Mouse (Mus musculus) adrenal gland, postnatal 4 days (tissue): ENCODE results near the gene Olfr549. TPM values are rescaled to one million over a fixed set of nuclear protein-coding genes. Genes with fewer than 3 reads are reported as not detected.

Experiments
- DNase-seq, 2 experiments: peaks; one replicate each; pipeline ENCODE4 v3.0.0; 2021 to 2022; ENCODE audit warnings: low spot score in 2 of 2, mixed read lengths in 2 of 2
- long read RNA-seq, 2 experiments: library from polyadenylated mRNA; stranded (forward); transcript quantifications; one replicate each; pipeline ENCODE4 v2.0.0; 2021
- total RNA-seq, 2 experiments: library from RNA; stranded (reverse); gene quantifications; 2 replicates each; pipeline ENCODE4 v1.2.3; 2021

Gene Olfr549
- total RNA-seq = not detected
- long read RNA-seq, experiment 1 = 0 reads
- long read RNA-seq, experiment 2 = 0 reads

- no peak for DNase-seq
These were observed at the start of gene Olfr549 for GRCm38 (mm10) chr7:102549570-102549969. TSS of gene Olfr549 (plus strand) at chr7:102549870.

DNA sequence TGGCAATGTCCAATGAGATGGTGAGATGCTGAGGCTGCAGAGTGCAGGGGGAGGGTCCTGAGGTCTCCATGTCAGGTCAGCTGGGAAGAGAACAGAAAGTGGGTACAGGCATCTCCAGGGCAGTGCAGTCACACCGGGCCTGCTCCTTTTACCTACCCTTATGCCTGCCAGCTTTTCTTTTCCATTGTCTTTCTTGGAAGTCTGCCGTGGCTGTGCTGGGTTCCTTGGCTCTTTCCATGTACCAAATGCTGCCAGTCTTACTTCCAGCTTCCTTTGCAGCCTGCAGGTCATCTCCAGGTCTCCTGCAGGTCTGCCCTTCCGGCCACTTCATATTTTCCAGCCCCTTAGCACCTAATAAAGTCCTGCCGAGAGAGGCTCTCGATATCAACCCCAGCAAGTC, 47.7 kb upstream of the Olfr549 start:
- DNase-seq = no peak

DNA sequence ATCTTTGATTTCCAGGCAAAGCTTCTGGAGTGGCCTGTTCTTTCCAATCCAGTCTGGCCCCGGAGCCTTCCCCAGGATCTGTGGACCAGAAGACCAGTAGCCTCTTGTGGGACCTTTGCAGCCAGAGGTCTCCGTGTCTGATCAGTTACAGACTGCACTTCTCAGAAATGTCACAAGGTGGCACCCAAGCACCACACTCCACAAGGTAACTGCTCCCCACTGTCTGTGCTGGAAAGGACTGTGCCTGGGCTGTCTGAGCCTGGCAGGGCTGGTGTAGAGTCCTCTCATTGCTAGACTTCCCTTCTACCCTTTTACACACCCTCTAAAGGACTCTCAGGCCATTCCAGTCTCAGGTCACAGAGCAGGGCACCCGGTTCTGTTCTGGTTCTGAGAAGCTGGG, 42.8 kb upstream of the Olfr549 start:
- DNase-seq = peak in 1 of 2 experiments; percentile 37

GRCm38 (mm10) chr7:102508066-102508465, 41.6 kb upstream of the Olfr549 start:
- DNase-seq = no peak

GRCm38 (mm10) chr7:102508666-102509065, 41.0 kb upstream of the Olfr549 start:
- DNase-seq = no peak

- no peak for DNase-seq
These were observed 39.9 kb upstream of the Olfr549 start for GRCm38 (mm10) chr7:102509726-102510125.

DNA sequence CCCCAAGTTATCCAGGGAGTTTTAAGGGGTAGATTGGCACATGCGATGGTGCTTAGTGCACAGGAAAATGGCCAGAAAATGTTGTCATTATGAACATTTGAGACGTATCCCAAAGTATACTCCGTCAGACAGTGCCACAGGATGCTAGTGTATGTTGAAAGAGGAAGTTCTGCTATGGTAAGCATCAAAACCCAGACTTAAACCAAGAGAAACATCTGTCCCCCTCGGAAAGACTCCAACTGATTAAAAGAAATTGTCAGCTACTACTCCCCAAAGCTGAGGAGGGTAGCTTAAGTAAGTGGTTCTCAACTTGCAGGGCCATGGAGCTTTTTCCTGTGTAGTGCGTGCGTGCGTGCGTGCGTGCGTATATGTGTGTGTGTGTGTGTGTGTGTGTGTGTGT, 37.7 kb upstream of the Olfr549 start:
- no peak for DNase-seq

DNA sequence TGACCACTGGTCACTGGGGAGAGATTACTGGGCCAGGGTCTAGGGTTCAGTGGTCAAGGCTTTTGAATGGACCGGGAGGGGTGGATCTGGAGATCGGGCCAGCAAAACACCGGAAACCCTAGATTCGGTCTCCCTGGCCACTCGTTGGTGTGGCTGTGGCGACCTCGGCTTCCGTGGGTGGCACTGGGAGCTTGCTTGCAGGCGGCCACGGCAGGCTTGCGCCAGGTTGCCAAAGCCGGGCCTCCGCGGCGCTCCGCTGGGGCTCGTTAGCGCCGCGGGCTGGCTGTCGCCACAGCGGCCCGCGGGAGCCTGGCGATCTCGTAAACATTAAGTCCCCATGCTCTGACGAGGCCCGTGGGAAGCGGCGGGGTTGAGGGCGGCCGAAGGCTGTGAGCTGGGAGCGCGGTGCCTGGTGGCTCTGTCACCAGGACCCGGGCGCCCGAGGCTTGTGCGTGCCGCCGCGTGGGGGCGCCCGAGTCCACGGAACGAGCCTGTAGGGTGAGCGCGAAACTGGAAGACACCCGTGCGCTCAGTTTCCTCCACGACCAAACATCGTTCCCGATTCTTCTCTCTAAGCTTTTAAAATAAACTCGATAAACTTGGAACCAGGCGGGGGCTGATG, 36.7 kb upstream of the Olfr549 start:
- peak; percentile 78 to 82 for DNase-seq

DNA sequence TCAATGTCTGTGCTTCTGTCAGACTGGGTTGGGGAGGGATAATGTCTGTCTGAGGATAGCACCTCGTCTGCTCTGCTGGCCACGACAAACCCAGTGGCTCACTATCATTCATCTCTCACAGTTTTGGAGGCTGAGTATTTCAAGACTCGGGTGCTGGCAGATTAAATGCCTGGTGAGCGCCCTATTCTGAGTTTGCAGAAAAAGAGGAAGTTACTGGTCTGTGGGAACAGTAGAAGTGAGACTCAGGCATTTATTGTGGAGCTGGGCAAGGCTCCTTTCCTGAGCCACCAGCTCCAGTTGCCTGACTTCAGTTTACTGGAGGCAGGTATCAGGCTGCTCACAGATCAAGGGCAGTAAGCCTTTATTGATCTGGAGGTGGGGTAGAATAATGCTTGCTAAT, 35.5 kb upstream of the Olfr549 start:
- DNase-seq = no peak

- no peak for DNase-seq
These were observed 33.2 kb upstream of the Olfr549 start for GRCm38 (mm10) chr7:102516261-102517050.

DNA sequence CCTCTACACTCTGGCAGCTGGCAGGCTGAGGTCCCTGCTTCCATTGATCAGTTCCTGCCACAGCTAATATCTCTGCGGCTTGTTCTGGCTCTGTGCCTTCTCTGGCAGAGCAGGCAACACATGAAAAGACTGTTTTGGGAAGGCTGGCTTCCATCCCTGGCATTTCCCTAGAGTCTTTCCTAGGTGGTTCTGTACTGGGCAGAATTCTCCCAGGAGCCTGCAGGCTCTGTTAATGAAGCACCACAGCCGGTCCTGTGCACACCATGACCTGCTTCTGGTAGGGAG, 32.7 kb upstream of the Olfr549 start:
- no peak for DNase-seq

- no peak for DNase-seq
These were observed 20.6 kb upstream of the Olfr549 start for GRCm38 (mm10) chr7:102529052-102529451.

DNA sequence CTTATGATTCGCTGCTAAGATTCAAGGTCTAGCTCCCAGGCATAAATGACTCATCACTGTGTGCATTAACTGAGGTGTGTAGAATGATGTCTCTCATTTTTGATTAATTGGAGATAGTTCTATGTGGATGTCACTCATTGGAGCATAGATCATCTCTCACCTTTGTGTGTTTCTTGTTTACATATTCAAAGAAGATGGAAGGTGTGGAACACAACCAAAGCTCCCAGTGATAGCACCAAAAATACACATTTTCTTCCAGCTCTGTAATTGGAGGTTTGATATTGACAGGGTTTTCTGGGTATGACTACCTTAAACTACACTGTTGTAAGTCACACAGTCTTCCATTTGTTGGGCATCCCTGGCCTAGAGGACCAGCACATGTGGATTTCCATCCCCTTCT, 15.2 kb upstream of the Olfr549 start, which contains the start of gene Olfr547:
TSS of gene Olfr547 (plus strand) at position 301 of the 400 bp plus-strand sequence.
- no peak for DNase-seq

DNA sequence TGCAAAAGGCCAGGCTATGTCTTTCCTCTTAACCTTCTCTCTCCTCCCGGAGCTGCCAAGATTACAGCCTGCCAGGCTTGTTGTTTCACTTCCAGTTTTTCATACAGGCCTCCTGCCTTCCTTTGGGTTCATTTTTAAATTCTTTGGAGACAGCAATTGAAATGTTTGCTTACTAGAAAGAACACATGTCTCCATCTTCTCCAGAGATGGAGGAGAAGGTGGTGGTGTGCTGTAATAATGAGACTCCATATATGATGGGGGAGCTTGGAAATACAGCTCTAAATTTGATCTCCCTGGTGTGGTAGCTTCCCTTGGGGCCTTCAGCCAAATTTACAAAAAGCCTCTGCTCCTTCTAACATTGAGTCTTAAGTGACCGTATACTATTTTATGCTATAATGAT, 9.1 kb upstream of the Olfr549 start, which contains the start of gene Olfr548-ps1:
TSS of gene Olfr548-ps1 (plus strand) at position 301 of the 400 bp plus-strand sequence.
- DNase-seq = no peak

DNA sequence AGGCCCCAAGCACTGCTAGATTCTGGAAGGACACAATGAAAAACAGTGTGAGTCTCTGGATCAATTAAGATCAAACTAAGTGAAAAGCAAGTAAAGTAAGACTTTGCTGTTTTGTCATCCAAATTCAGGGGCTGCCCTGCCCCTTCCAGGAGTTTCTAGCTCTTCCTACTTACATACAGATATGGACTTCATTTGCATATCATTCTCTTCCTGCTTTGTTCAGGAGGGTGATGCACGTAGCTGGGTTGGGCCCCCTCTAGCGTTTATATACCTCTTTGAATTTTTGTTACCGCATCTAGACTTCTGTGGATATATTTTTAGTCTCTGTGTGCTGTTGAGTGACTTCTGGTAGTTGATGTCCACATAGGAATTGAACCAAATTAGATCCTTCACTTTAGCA, 8.4 kb upstream of the Olfr549 start:
- no peak for DNase-seq

- no peak for DNase-seq
These were observed 3.6 kb downstream of the Olfr549 start for GRCm38 (mm10) chr7:102553279-102553678.

DNA sequence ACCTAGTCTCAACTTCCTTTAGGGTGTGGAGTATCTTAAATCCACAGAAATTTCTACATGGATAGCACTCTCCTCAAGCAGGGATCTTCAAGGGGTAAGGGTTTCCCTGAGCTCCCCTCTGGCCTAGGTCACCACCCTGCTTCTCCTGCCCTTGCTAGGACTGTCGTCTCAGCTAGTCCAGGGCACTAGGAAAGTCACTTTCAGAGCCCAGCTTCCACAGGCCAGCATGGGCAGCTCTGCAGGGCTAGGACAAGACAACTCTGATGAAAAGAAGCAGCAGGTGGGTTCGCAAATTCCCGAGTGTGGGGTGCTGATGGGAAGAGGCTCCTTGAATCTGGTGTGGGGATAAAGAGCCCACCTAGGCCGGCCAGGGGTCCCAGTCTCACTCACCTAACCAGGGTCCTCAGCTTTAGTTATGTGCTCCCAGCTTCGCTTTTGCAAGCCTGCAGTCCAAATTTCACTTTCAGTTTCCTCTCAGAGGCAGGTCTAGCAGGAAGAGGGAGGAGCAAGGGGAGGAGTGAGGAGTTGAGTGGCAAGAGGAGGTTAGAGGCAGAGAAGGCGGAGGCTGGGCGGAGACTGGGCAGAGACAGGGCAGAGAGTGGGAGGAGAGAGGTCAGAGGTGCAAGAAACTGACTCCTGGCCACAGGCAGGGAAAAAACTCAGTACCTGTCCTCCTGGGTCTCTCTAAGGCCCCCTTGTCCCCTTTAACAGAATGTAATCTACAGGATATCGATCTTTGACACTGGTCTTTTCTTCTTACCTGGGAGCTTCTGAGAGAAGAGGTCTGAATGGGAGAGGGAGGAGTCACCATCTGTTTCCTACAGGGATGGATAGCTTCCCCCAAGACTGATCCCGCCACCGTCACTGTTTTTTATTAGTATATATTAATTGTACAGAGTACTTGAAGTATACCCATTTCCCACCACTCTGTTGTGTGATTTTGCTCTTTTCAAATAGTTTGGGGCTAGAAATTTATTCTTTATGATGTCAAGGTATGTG, 15.6 kb downstream of the Olfr549 start, which contains the start of gene Trim21:
TSS of gene Trim21 (minus strand) at position 488 of the 999 bp plus-strand sequence.
- peak; percentile 46 to 75 for DNase-seq

GRCm38 (mm10) chr7:102566219-102566618, 16.5 kb downstream of the Olfr549 start:
- DNase-seq = no peak

- no peak for DNase-seq
These were observed 21.5 kb downstream of the Olfr549 start, which contains the start of gene Olfr550 for GRCm38 (mm10) chr7:102571142-102571541. TSS of gene Olfr550 (plus strand) at chr7:102571442.

- no peak for DNase-seq
These were observed 23.6 kb downstream of the Olfr549 start for GRCm38 (mm10) chr7:102573174-102573830.

- no peak for DNase-seq
These were observed 26.3 kb downstream of the Olfr549 start for GRCm38 (mm10) chr7:102575998-102576397.
